Mouse (Mus musculus) adrenal gland, adult (tissue): ENCODE data around the gene Acsf2.
A peak's percentile ranks its signal among the peaks of the same experiment; 100 is the strongest.

Experiments used
- DNase-seq, 2 experiments: peaks; one replicate each; pipeline ENCODE4 v3.0.0; 2022 to 2023; ENCODE audit warnings: low spot score in 1 of 2; ENCODE audit not compliant: inconsistent age in 2 of 2

Acsf2 gene

DNA sequence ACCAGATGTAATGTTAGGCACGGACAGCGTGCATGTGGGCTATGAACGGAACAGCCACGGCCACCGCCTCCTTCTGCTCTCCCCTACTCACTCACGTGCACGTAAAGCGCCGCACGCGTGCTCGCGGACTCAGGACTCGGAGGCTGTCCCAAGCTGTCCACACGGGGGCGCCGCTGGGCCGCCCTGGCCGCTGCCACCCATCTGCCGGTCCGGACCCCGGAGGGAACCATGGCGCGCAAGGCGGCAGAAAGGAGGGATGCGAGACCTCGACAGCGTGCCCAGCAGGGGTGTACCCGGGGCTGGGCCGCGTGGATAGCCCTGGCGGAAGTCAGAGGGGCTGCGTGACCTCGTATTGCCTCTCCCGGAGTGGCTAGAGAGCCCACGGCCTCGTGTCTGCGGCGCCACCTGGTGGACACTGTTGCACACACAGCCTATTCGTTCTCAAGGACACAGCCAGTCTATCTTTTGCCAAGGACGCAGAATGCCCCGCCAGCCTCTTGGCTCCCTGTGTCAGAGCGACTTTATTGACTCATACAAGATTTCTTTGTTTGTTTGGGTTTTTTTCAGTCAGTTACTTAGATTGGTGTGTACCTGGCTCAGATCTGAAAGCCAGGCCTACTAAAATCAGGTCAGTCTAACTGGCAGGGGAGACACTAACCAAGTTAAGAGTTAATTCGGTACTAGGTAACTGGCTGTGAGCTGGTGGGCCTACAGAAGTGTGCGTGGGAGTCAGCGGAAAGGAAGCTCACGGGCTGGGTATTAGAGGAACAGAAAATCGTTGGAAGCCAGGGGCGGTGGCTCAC, 52.6 kb downstream of the Acsf2 start, which contains the start of gene Rsad1:
Rsad1 (minus strand) TSS at position 368 of the 803 bp plus-strand sequence.
- peak; percentile 97 to 99 for DNase-seq

DNA sequence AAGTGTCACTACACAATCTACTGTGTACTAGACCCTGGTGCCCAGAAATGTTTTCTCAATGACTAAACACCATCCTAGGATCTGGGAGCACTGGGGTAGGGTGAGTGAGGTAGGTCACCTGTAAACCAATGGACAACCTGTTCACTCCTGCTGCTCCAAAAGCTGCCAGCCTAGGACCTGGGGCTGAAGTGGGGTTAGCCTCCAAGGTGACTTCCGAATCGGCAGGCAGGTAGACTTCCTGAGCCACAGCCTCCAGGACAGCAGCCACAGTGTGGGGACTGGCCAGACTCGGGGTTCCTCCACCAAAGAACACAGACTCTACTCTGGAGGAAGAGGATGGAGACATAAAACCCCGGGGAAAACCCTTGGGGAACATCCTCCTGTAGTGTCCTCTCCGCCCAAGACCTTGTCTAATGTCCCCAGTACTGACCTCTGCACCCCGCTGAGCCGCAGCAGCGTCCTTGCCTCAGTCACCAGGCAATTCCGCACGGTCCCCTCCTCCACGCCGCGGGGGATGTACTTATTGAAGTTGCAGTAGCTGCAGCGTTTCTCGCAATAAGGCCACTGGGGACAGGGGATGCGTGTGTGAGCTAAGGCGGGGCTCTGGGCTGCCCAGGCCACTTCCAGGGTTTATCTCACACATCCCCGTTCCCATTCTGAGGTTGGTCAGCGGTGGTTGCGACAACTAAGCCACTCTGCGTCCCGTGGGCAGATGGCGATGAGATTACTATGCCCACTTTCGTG, 53.5 kb downstream of the Acsf2 start:
- DNase-seq, result peak in 1 of 2 experiments; percentile 77

DNA sequence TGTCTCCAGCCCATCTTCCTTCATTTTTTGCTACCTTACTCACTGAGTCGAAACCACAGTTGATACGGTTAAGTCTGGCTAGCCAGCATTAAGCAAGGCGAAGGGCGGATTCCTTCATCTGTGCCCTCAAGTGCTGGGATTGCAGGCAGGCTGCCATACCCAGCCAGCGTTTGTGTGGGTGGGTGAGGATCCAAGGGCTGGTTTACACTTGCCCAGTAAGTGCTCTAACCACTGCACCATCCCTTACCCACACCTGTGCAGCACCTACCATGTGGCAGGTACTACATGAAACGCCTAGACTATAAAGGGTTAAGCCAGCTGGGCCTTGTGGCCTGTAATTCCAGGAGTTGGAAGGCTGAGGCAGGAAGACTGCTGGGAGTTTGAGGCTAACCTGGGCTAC, 54.4 kb downstream of the Acsf2 start:
- no peak for DNase-seq

DNA sequence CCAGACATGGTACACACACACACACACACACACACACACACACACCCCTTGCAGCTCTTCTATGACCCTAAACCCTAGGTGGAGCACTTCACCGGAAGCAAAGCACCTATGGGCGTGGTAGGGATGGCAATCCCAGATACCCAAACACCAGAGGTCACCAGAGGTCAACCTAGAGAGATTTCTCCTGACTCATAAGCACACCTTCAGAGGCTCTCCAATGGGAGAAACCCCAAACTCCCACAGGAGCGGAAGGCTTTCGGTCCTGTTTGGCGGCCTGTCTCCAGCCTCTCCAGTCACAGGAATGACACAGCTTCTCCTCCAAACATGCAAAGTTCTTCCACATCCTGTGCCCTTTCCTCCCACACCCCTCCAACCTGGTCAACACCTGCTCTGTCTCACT, 55.3 kb downstream of the Acsf2 start:
- no peak for DNase-seq

DNA sequence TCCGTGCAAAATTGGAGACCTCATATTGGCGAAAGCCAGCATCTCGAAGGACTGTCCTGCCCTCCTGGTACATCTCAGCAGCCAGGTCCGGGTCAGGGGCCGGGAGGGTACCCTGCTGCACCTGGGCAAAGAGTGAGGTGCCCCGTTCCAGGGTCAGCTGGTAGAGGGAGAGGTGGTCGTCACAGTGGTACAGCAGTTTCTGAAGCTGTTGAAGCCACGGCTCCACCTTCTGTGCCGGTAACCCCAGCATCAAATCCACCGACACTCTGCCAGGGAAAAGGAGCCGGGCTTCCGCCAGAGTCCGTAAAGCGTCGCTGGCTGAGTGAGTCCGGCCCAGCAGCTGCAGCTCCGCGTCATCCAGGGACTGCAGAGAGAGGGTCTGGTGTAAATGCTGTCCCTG, 57.2 kb downstream of the Acsf2 start:
- peak; percentile 49 to 64 for DNase-seq

DNA sequence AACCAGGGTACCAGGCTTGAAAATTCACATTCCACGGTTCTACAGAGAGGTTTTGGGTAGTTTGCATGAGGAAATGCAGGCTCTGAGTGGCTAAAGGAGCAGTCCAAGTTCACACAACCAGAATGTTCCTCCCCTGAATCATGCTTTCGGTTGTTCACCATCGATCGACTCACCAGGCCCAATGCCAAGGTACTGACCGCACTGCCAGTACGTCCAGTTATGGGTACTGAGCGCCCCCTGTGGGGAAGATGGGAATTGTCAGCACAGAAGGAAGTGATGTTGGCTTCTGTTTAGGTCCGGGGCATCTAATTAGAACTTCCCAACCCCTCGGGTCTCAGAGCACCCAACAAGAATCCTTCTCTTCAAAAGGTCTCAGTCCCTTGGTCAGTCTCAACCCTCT, 57.7 kb downstream of the Acsf2 start:
- DNase-seq, result peak; percentile 96 to 99

DNA sequence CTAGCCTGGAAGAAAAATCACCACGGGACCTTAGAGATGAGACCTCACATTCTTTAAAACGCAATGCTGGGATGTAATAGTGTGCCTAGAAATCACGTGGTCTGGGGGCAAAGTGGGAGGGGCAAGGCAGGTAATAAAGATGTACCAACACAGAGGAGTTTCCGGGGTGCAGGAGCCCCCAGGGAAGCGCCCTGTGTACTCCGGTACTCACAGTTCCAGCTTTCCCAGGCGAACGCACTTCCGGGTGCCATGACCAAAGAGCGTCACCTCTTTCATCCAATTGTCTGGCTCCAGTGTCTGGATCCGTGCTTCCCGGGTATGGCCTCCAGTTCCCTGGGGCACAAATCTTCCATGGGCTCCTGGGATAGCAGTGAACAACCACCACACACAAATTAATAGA, 58.3 kb downstream of the Acsf2 start:
- no peak for DNase-seq

DNA sequence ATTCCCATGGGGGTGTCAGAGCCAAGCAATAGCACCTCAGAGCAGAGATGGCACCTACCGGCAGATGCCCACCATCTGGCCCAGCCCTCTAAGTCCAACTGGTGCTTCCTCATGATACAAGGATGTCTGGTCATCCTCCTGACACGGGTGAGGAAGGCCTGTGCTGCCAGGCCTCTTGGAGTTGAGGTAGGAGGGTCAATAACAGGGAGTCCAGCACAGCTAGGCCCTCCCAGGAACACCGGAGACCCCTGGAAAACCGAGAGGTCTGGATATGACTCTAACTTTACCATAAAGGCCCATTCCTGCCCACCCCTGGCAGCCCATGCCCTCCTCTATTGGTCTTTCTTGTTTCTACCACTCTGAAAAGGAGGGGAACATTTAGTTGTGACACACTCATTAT, 59.3 kb downstream of the Acsf2 start:
- no peak for DNase-seq

DNA sequence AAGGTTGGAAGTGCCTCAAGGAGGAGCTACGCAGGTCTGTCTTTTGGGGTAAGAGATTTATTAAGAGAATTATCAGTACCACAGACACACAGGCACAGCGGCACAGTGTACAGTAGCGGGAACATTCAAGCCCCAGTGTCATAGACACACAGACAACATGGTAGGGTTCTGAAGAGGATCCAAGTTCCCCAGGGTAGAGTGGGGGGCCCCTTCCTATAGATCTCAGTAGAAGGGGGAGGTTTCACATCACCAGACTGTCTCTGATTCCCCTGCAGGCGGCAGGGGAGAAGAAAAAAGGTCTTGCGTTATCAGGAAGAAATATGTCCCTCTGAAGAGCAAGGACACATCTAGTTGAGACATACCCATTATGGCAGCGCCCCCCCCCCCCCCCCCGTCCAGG, 61.9 kb downstream of the Acsf2 start:
- DNase-seq, result peak in 1 of 2 experiments; percentile 54

DNA sequence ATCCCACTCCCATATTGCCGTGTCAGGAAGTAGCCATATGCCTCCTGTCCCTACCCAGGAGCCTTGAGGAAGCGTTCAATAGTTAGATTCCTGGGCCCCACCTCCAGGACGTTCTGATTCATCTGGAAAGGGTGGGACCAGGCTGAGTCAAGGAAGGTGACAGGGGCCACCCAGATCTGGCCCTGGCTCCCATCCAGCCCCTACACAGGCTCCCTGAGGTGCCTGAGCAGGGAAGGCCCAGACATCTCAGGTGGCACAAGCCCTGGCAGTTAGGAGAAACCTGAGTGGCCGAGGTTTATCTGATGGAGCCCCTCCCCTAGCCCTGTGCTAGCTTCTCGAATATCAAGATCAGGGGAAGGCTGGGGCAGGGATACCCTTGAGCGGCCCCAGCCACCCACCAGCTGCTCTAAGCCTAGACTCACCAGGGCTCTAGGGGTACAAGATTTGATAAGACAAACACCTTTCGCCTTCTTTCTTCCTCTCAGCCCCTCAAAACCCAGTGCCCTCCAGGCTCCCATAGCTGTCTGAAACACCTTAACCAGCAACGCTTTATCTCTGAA, 62.9 kb downstream of the Acsf2 start:
- DNase-seq, result peak in 1 of 2 experiments; percentile 57

DNA sequence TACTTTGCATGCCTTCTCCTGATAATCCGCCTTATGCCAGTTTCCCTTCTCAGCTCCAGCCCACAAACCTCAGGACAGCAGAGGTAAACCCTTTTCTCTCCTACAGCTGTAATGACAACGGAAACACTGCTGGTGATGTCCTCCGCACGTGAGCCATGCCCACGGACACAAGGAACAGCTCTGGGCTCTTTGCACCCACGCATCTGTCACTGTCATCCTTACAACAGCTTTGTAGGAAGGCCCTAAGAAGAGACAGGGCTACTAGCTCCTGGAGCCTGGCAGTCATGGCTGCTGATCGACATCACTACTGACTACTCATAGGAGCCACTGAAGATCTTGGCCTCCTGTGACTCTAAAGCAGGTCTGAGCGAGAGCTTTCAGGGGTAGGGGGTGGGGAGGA, 68.5 kb downstream of the Acsf2 start:
- DNase-seq, result no peak

DNA sequence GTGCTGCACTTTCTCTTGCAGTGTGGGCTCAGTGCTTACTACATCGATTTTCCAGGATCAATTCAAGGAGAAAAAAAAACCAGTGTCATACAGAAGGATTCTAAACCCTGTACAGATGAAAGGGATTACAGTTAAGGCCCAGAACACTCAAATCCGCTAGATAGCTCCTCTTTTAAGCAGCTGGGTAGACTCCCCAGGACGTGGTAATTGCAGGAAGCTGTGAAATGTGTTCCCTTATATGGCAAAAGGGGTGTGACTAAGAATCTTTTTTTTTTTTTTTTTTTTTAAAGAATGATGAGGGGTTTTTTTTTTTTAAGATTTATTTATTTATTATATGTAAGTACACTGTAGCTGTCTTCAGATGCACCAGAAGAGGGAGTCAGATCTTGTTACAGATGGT, 72.8 kb downstream of the Acsf2 start:
- DNase-seq, result no peak

DNA sequence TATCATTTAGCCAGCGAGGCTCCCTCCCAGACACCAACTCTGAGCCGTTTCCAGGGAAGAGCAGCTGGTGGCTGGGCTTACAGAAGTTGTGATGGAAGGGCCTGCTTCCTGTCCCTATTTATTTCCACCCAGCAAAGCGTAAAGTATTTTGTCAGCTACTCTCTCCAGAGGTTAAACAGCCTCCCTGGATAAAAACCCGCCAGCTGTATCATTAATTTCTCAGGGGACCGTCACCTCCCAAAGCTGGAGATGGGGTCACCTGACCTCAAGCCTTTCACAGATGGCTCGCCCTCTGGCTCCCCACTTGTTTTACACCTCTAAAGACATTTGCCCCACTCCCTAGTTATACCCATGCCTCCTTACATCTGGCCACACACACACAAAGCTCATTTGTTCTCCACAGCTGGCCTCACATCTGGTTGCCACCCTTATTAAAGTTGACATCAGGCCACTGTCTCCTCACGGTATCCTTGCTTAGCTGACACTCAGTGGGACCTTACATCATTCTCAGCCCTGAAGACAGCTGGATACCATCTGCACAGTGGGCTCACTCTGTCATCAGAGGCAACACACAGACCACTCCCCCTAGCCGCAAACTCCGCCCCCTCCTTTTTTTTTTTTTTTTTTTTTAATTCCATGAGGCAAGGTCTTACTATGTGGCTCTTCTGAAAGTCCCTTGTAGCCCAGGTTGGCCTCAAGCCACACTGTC, 75.3 kb downstream of the Acsf2 start:
- DNase-seq, result no peak

DNA sequence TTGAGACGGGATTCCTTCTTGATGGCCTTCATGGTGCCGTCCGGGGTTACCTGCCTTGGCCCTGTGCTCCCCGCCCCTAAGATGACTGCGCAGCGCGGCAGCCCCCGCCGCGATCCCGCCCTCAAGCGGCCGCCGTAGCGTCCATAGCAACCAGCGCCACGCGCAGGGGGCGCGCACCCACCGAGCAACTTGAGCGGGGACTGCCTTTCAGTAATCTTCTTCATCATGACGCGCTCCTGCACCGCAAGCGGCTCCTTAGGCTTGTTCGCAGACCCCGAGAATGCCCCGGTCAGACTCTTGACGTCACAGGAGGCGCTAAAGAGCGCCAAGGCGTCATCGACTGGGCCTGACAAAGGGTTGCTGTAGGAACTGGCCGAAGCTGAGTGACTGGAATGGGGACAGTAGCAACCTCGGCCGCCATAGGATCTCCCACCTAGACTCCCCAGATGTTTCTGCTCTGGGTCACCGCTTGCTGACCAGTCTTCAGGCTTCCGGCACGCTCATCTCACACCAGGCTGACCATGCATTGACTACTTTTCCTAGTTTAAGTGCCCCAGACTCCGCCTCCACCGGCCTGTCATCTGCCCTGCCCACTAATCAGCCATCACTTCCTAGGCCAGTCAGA, 80.3 kb downstream of the Acsf2 start, which contains the start of gene Mycbpap:
Mycbpap (minus strand) TSS at position 524 of the 625 bp plus-strand sequence.
- peak; percentile 77 to 94 for DNase-seq

DNA sequence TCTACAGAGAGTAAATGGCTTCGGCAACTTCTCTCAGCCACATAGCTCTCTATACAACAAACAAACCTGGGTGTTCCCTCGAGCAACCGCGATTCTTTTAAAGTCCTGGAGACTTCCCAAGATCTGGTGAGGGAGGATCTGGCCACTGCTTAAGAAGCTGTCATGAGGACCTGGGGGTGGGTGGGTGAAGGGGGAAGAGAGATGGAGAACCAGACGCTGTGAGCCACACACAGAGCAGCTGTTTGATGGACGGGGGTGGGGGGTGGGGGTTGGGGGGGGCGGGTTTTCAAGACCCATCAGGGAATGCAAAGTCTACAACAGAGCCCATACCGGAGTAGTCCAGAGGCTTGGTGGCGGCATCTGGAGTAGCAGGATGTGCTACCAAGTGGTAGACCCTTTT, 88.2 kb downstream of the Acsf2 start:
- DNase-seq, result no peak

DNA sequence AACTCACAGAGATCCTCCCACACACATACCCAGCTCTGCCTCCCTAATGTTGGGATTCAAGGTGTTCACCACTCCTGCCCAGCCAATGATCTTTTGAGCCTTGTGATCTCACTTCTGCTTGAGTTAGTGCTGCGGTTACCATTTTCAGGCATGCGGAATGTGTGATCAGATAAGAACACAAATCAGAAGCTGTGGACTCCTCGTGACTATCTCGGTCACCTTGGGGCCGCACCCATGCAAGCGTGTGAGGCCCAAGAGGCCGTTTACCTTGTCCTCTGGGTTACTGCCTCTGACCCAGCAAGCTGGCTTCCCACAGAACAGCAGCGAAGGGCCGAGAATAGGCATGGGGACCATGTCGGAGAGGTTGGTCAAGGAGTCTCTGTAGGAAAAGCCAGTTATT, 92.7 kb downstream of the Acsf2 start:
- no peak for DNase-seq
